Mouse (Mus musculus) kidney, postnatal 4 days (tissue): ENCODE measurements around the gene Olfr695.
"Not testable (repeated sequence)": the region's sequence is repeated elsewhere in the genome, so short reads cannot be mapped to it uniquely, and the experiment has no call there.

Source experiments
- DNase-seq, 2 experiments: peaks; one replicate each; pipeline ENCODE4 v3.0.0; 2021; ENCODE audit warnings: mixed read lengths in 2 of 2

The Olfr695 gene

GRCm38 (mm10) chr7:106716296-106716695 is at the start of gene Olfr695:
Olfr695 (minus strand) TSS chr7:106716396.
- no peak for DNase-seq

GRCm38 (mm10) chr7:106761008-106761407 is 44.8 kb upstream of the Olfr695 start:
- not testable (repeated sequence) for DNase-seq

GRCm38 (mm10) chr7:106758800-106759199 is 42.6 kb upstream of the Olfr695 start:
- DNase-seq = no peak

GRCm38 (mm10) chr7:106755297-106755696 is 39.1 kb upstream of the Olfr695 start, which contains the start of gene Olfr698:
Olfr698 (minus strand) TSS chr7:106755397.
- no peak for DNase-seq

GRCm38 (mm10) chr7:106745811-106746210 is 29.6 kb upstream of the Olfr695 start:
- no peak for DNase-seq

GRCm38 (mm10) chr7:106742343-106742742 is 26.1 kb upstream of the Olfr695 start, which contains the start of gene Olfr697:
Olfr697 (minus strand) TSS chr7:106742443.
- DNase-seq = no peak

GRCm38 (mm10) chr7:106737028-106737427 is 20.8 kb upstream of the Olfr695 start:
- DNase-seq = no peak

GRCm38 (mm10) chr7:106733717-106734116 is 17.5 kb upstream of the Olfr695 start:
- DNase-seq = no peak

- DNase-seq = not testable (repeated sequence)
These were observed 9.5 kb upstream of the Olfr695 start for GRCm38 (mm10) chr7:106725654-106726053.

GRCm38 (mm10) chr7:106711463-106711862 is 4.7 kb downstream of the Olfr695 start:
- no peak for DNase-seq

GRCm38 (mm10) chr7:106707705-106708104 is 8.5 kb downstream of the Olfr695 start:
- DNase-seq = not testable (repeated sequence)

- no peak for DNase-seq
These were observed 19.3 kb downstream of the Olfr695 start for GRCm38 (mm10) chr7:106696891-106697290.

GRCm38 (mm10) chr7:106692976-106693375 is 23.2 kb downstream of the Olfr695 start:
- no peak for DNase-seq

- no peak for DNase-seq
These were observed 24.5 kb downstream of the Olfr695 start, which contains the start of gene Olfr694 for GRCm38 (mm10) chr7:106691714-106692113. Olfr694 (minus strand) TSS chr7:106691814.

GRCm38 (mm10) chr7:106685382-106685781 is 30.8 kb downstream of the Olfr695 start:
- DNase-seq = no peak

GRCm38 (mm10) chr7:106680484-106680883 is 35.7 kb downstream of the Olfr695 start, which contains the start of gene Olfr693:
Olfr693 (minus strand) TSS chr7:106680584.
- no peak for DNase-seq
